Mouse (Mus musculus): ENCODE measurements around the gene Gna11.

Gene Gna11

GRCm38 (mm10) chr10:81505016-81505664 lies 39.9 kb downstream of the Gna11 start:
- no peak for DNase-seq (ENCODE audit: low spot score)

- DNase-seq (ENCODE audit: low spot score) = peak; percentile 62
Measured at GRCm38 (mm10) chr10:81502658-81503057, 42.3 kb downstream of the Gna11 start.

- no peak for DNase-seq (ENCODE audit: low spot score)
Measured at GRCm38 (mm10) chr10:81501863-81502262, 43.1 kb downstream of the Gna11 start.

- no peak for DNase-seq (ENCODE audit: low spot score)
Measured at GRCm38 (mm10) chr10:81500032-81500431, 45.0 kb downstream of the Gna11 start, which contains the start of gene S1pr4. S1pr4 (minus strand) TSS chr10:81500132.

GRCm38 (mm10) chr10:81499250-81499901 lies 45.6 kb downstream of the Gna11 start:
- DNase-seq (ENCODE audit: low spot score) = no peak

- DNase-seq (ENCODE audit: low spot score) = no peak
Measured at GRCm38 (mm10) chr10:81498316-81499249, 46.4 kb downstream of the Gna11 start.

GRCm38 (mm10) chr10:81497401-81498270 lies 47.4 kb downstream of the Gna11 start:
- no peak for DNase-seq (ENCODE audit: low spot score)

GRCm38 (mm10) chr10:81496969-81497368 lies 48.0 kb downstream of the Gna11 start:
- no peak for DNase-seq (ENCODE audit: low spot score)

GRCm38 (mm10) chr10:81496264-81496901 lies 48.6 kb downstream of the Gna11 start, which contains the start of gene Ncln:
Ncln (minus strand) TSS chr10:81496392.
- peak; percentile 94 for DNase-seq (ENCODE audit: low spot score)

GRCm38 (mm10) chr10:81495616-81496263 lies 49.2 kb downstream of the Gna11 start:
- DNase-seq (ENCODE audit: low spot score) = no peak

GRCm38 (mm10) chr10:81495151-81495550 lies 49.8 kb downstream of the Gna11 start:
- DNase-seq (ENCODE audit: low spot score) = no peak

- no peak for DNase-seq (ENCODE audit: low spot score)
Measured at GRCm38 (mm10) chr10:81494260-81495041, 50.5 kb downstream of the Gna11 start.

- DNase-seq (ENCODE audit: low spot score) = no peak
Measured at GRCm38 (mm10) chr10:81493601-81494220, 51.3 kb downstream of the Gna11 start.

- DNase-seq (ENCODE audit: low spot score) = no peak
Measured at GRCm38 (mm10) chr10:81492606-81493240, 52.3 kb downstream of the Gna11 start.

- no peak for DNase-seq (ENCODE audit: low spot score)
Measured at GRCm38 (mm10) chr10:81491018-81491417, 54.0 kb downstream of the Gna11 start.

GRCm38 (mm10) chr10:81489941-81490340 lies 55.0 kb downstream of the Gna11 start:
- DNase-seq (ENCODE audit: low spot score) = no peak

- no peak for DNase-seq (ENCODE audit: low spot score)
Measured at GRCm38 (mm10) chr10:81488081-81488480, 56.9 kb downstream of the Gna11 start.

- DNase-seq (ENCODE audit: low spot score) = no peak
Measured at GRCm38 (mm10) chr10:81486496-81486895, 58.5 kb downstream of the Gna11 start.

Measured in urinary bladder, postnatal 10 days (tissue).